10 mouse cellular contexts compared by ENCODE assay signal in the genomic region with DNA sequence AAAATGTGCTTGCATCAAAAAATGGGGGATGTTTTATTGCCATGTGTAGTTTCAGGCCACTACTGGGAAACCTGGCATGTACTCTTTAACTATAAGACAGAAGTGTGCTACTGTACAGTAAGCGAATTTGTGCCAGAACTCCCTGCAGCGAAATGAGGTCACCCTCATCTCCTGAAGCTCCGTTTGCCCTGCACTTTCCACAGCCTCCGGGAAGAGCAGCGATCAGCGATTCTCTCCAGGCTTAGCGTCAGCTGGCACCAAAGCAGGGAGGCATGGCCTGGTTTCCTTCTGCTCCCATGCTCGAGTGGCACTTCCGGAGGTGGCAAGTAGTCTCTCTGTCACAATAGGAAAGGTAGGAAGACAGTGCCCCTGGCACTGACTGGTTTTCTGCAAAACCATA.
DNase-seq lines count a peak whose midpoint lies in the region; ATAC-seq and TF ChIP-seq lines count a peak whose summit lies in the region.
"Had no signal": no experiment of that assay in that cellular context is flagged by ENCODE, and none has a peak within 500 bp of the region (broad histone marks: within the 10 kb centered on the region; RNA-seq: fewer than 3 reads in every experiment).

No protein-coding gene starts in this region.

- no peak overlapping the region for H3K27ac ChIP-seq in forebrain, embryonic 15.5 days (replicated peaks)
- H3K27ac ChIP-seq in forebrain, embryonic 10.5 days = no peak overlapping the region
- peak overlapping the region; percentile 53; the same call in 1 of the 2 replicates for H3K27ac ChIP-seq in cerebellum, adult 2 months (ENCODE audit: insufficient read depth, low read length)

- peak; percentile 19; the same call in 1 of the 2 replicates for TF ChIP-seq POLR2A in cerebellum, adult 2 months (IDR thresholded peaks at IDR 0.05; ENCODE audit: borderline replicate concordance, insufficient read depth, low read length)
- TF ChIP-seq POLR2A in lung, adult 2 months (IDR thresholded peaks at IDR 0.05; ENCODE audit: borderline replicate concordance, extremely low read depth, low read depth, low read length) = no peak

- intact Hi-C loops in left cerebral cortex, postnatal 4 days (cut with DNase I) = no loop called here

- no peaks in the 10 kb centered on the region for H3K4me1 ChIP-seq in forebrain, embryonic 15.5 days
- H3K4me1 ChIP-seq in forebrain, embryonic 10.5 days = no peaks in the 10 kb centered on the region
- peaks cover 21% of the 10 kb centered on the region; the same call in 1 of the 2 replicates for H3K4me1 ChIP-seq in cerebellum, adult 2 months (ENCODE audit: control insufficient read depth, insufficient read depth, low read length)
- no peaks in the 10 kb centered on the region for H3K4me1 ChIP-seq in lung, adult 2 months (ENCODE audit: control insufficient read depth, insufficient read depth, low read length)

- TF ChIP-seq CTCF in cerebellum, adult 2 months (IDR thresholded peaks at IDR 0.05; ENCODE audit: borderline replicate concordance, insufficient read depth, low read depth, low read length) = no peak
- no peak for TF ChIP-seq CTCF in lung, adult 2 months (IDR thresholded peaks at IDR 0.05; ENCODE audit: insufficient read depth, low read length)

- no peak overlapping the region for H3K9ac ChIP-seq in forebrain, embryonic 15.5 days (replicated peaks)

- WGBS in forebrain, embryonic 15.5 days = 52% methylated on average over 9 of the region's 9 CpGs
- 86% methylated on average over 9 of the region's 9 CpGs for WGBS in forebrain, embryonic 10.5 days
- 5% methylated on average over 9 of the region's 9 CpGs for WGBS in cerebellum, adult 2 months
- WGBS in lung, adult 2 months = 63% methylated on average over 9 of the region's 9 CpGs

- no peaks in the 10 kb centered on the region for H3K36me3 ChIP-seq in forebrain, embryonic 15.5 days
- H3K36me3 ChIP-seq in forebrain, embryonic 10.5 days (replicated peaks) = no peaks in the 10 kb centered on the region

- no peak overlapping the region for H3K4me2 ChIP-seq in forebrain, embryonic 15.5 days (replicated peaks)

- no peak for DNase-seq in forebrain, embryonic 10.5 days (ENCODE audit: extremely low spot score, low spot score)
- peak; percentile 80 for DNase-seq in left cerebral cortex, postnatal 4 days
- no peak for DNase-seq in left cerebral cortex, adult 8-10 months (ENCODE audit: low spot score in 2 of 2)
- DNase-seq in cerebellum, adult 2 months = peak; percentile 94 to 99
- peak; percentile 58 for DNase-seq in retina, embryonic 14.5 days (ENCODE audit: low spot score)
- no peak for DNase-seq in lung, adult 2 months
- DNase-seq: liver had no signal

- peak; percentile 51; the same call in 1 of the 2 replicates for ATAC-seq in forebrain, embryonic 15.5 days (replicated peaks)
- ATAC-seq in activated CD4-positive, CD25-positive, alpha-beta regulatory T cell, adult 4 months = no peak
- ATAC-seq: Patski had no signal

- H3K9me3 ChIP-seq in forebrain, embryonic 15.5 days = no peaks in the 10 kb centered on the region
- H3K9me3 ChIP-seq in forebrain, embryonic 10.5 days = no peaks in the 10 kb centered on the region

- H3K4me3 ChIP-seq in forebrain, embryonic 15.5 days = no peak overlapping the region
- H3K4me3 ChIP-seq in forebrain, embryonic 10.5 days = no peak overlapping the region
- no peak overlapping the region for H3K4me3 ChIP-seq in cerebellum, adult 2 months (replicated peaks; ENCODE audit: insufficient read depth, low read depth, low read length)
- H3K4me3 ChIP-seq in lung, adult 2 months (replicated peaks; ENCODE audit: extremely low read depth, low read depth, low read length) = no peak overlapping the region

- no peaks in the 10 kb centered on the region for H3K27me3 ChIP-seq in forebrain, embryonic 15.5 days
- no peaks in the 10 kb centered on the region for H3K27me3 ChIP-seq in forebrain, embryonic 10.5 days (ENCODE audit: poor library complexity, severe bottlenecking)
- no peaks in the 10 kb centered on the region for H3K27me3 ChIP-seq in cerebellum, adult 2 months (ENCODE audit: control insufficient read depth, insufficient read depth, low read length)
- H3K27me3 ChIP-seq: Patski had no signal

Comparison
In these comparisons a context has a peak if more than half of its experiments do, and no peak if none do; other contexts are left out.
1. DNase-seq: peak in left cerebral cortex, postnatal 4 days (single experiment), cerebellum, adult 2 months (2 of 2) and retina, embryonic 14.5 days (single experiment); none in forebrain, embryonic 10.5 days (single experiment), left cerebral cortex, adult 8-10 months (0 of 2) and lung, adult 2 months (single experiment).